Mouse (Mus musculus) heart, embryonic 14.5 days (tissue): ENCODE data around the gene Slc30a3. TPM values are rescaled to one million over a fixed set of nuclear protein-coding genes. Genes with fewer than 3 reads are reported as not detected.
"Not testable (repeated sequence)": the region's sequence is repeated elsewhere in the genome, so short reads cannot be mapped to it uniquely, and the experiment has no call there.

ENCODE experiments used
- ATAC-seq: fragments of 200-750 bp; cut with Nextera tagmentation; 2 replicates; pipeline ENCODE4 v1.8.0; 2017; ENCODE audit warnings: low read depth, moderate TSS enrichment; ENCODE audit not compliant: insufficient number of reproducible peaks, insufficient read depth, low FRiP score
- H3K27ac ChIP-seq, 2 experiments: fragments of 200-500 bp in 1 of 2; fragments of 300-500 bp in 1 of 2; sonication (generic) in 1 of 2; replicated peaks in 1 of 2; 2 replicates each; pipeline ENCODE4 v1.5.1; 2012 to 2014; ENCODE audit warnings: low read depth in 2 of 2, low read length in 2 of 2, control low read depth in 1 of 2, mild to moderate bottlenecking in 1 of 2, mixed read lengths in 1 of 2; ENCODE audit not compliant: control insufficient read depth in 1 of 2, insufficient read depth in 1 of 2
- H3K27me3 ChIP-seq: fragments of 300-500 bp; sonication (generic); 2 replicates; pipeline ENCODE4 v1.6.1; 2014; ENCODE audit warnings: mild to moderate bottlenecking, low read length, control low read depth; ENCODE audit not compliant: control insufficient read depth, insufficient read depth
- H3K36me3 ChIP-seq: fragments of 300-500 bp; sonication (generic); 2 replicates; pipeline ENCODE4 v1.6.1; 2014; ENCODE audit warnings: mild to moderate bottlenecking, control low read depth, low read length, mixed read lengths; ENCODE audit not compliant: control insufficient read depth, insufficient read depth
- H3K4me1 ChIP-seq, 2 experiments: fragments of 200-500 bp in 1 of 2; fragments of 300-500 bp in 1 of 2; sonication (generic) in 1 of 2; 2 replicates each; pipeline ENCODE4 v1.6.1; 2012 to 2014; ENCODE audit warnings: low read length in 2 of 2, control low read depth in 1 of 2, mixed read lengths in 1 of 2; ENCODE audit not compliant: control insufficient read depth in 2 of 2, insufficient read depth in 2 of 2
- H3K4me2 ChIP-seq: fragments of 300-500 bp; sonication (generic); 2 replicates; pipeline ENCODE4 v1.6.1; 2014; ENCODE audit warnings: mild to moderate bottlenecking, low read length
- H3K4me3 ChIP-seq, 2 experiments: fragments of 200-500 bp in 1 of 2; fragments of 300-500 bp in 1 of 2; sonication (generic) in 1 of 2; 2 replicates each; pipeline ENCODE4 v1.5.1; 2012 to 2014; ENCODE audit warnings: low read length in 2 of 2, mild to moderate bottlenecking in 2 of 2, control low read depth in 1 of 2, low read depth in 1 of 2, moderate library complexity in 1 of 2; ENCODE audit not compliant: control insufficient read depth in 1 of 2, insufficient read depth in 1 of 2
- H3K9ac ChIP-seq: fragments of 300-500 bp; sonication (generic); 2 replicates; pipeline ENCODE4 v1.6.1; 2014; ENCODE audit warnings: mild to moderate bottlenecking, low read length
- H3K9me3 ChIP-seq: fragments of 300-500 bp; sonication (generic); 2 replicates; pipeline ENCODE4 v1.6.1; 2016; ENCODE audit warnings: low read length, control low read depth; ENCODE audit not compliant: control insufficient read depth
- WGBS: fragments of 180-500 bp; shearing (Covaris S2); extraction: QIAGEN DNeasy Blood & Tissue Kit; methylation state at CpG from one replicate; pipeline ENCODE4 v1.1.7; 2014; 5-methylcytosine and 5-hydroxymethylcytosine counted together
- polyA plus RNA-seq: library from polyadenylated mRNA; unstranded; fragments of >200 nt; fragmentation: Nextera tagmentation; extraction: Ambion mirVana; gene quantifications from 2 replicates; pipeline ENCODE4 v1.2.1, GENCODE M21; 2014

The Slc30a3 gene
- polyA plus RNA-seq, 1 experiment from 2014 or later = 0.43 TPM

- Histone ChIP-seq H3K27me3 (no peaks in the 10 kb centered on the region), H3K27ac (no peak overlapping the region), H3K9me3 (no peaks in the 10 kb centered on the region), H3K9ac (peak overlapping the region; percentile 92), H3K4me3 (peak overlapping the region in 1 of 2 experiments; percentile 74; a peak in 2 of 4 replicates), H3K4me1 (0 out of 4 replicates have a peak, but pooled peaks cover 0 to 5% of the 10 kb centered on the region in 2 experiments), H3K4me2 (peak overlapping the region; percentile 89), H3K36me3 (peaks cover 22% of the 10 kb centered on the region)
- WGBS = 80% methylated on average over 5 of the region's 5 CpGs
- no peak for ATAC-seq
Measured at GRCm38 (mm10) chr5:31047074-31047473, 61.0 kb downstream of the Slc30a3 start.

DNA sequence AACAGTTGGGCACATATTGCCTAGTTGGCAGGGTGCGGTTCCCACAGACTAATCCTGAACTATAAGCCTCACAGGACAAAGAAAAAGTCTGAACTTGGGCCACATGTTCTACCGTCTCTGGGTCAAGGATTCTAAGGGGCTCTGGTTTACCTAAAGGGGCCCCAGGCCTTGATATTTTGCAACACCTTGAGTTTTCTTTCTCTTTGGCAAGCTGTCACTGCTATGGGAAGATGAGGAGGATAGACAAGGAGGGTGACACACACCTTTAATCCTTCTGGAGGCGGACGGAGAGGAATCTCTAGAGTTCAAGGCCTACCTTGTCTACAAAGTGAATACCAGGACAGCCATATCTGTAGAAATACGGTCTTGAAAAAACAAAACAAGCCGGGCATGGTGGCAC lies 61.6 kb downstream of the Slc30a3 start:
- Histone ChIP-seq H3K9me3 (no peaks in the 10 kb centered on the region), H3K9ac (no peak overlapping the region), H3K4me2 (no peak overlapping the region), H3K36me3 (peaks cover 25% of the 10 kb centered on the region), H3K4me1 (0 out of 4 replicates have a peak, but pooled peaks cover 0 to 5% of the 10 kb centered on the region in 2 experiments), H3K27ac (no peak overlapping the region), H3K4me3 (no peak overlapping the region), H3K27me3 (no peaks in the 10 kb centered on the region)
- WGBS = 89% methylated on average over 6 of the region's 6 CpGs
- ATAC-seq = no peak

- no peak overlapping the region for H3K4me2 ChIP-seq
- 83% methylated on average over 7 of the region's 7 CpGs for WGBS
Measured at GRCm38 (mm10) chr5:31038171-31038845, 69.7 kb downstream of the Slc30a3 start.

GRCm38 (mm10) chr5:31036556-31036955 lies 71.5 kb downstream of the Slc30a3 start:
- not testable (repeated sequence) for ATAC-seq, H3K4me2 ChIP-seq, H3K4me1 ChIP-seq, H3K9me3 ChIP-seq, H3K27ac ChIP-seq, H3K27me3 ChIP-seq, H3K9ac ChIP-seq, H3K4me3 ChIP-seq
- peaks cover 31% of the 10 kb centered on the region for H3K36me3 ChIP-seq
- WGBS = 80% methylated on average over 11 of the region's 11 CpGs

More at GRCm38 (mm10) chr5:31038171-31038845, 69.7 kb downstream of the Slc30a3 start:
- H3K4me3 ChIP-seq = no peak overlapping the region
- no peaks in the 10 kb centered on the region for H3K9me3 ChIP-seq
- no peak overlapping the region for H3K9ac ChIP-seq
- no peak for ATAC-seq
- no peaks in the 10 kb centered on the region for H3K27me3 ChIP-seq
- H3K36me3 ChIP-seq = peaks cover 47% of the 10 kb centered on the region
- peaks cover 2 to 4% of the 10 kb centered on the region in 2 experiments; a peak in 1 of 4 replicates for H3K4me1 ChIP-seq
- H3K27ac ChIP-seq = no peak overlapping the region

Other genes with a start within 250 kb of the Slc30a3 start
- gene Tmem214, start 240.2 kb downstream of the Slc30a3 start, polyA plus RNA-seq = 43.7 and 48.6 TPM in 2 replicates
- 10.5 and 10.8 TPM in 2 replicates for gene Agbl5, start 219.5 kb downstream of the Slc30a3 start, polyA plus RNA-seq
- 437 and 480 TPM in 2 replicates for gene Ost4, start 200.4 kb downstream of the Slc30a3 start, polyA plus RNA-seq
- gene Emilin1, start 194.8 kb downstream of the Slc30a3 start, polyA plus RNA-seq = 91.8 and 108 TPM in 2 replicates
- 9.7 and 12.1 TPM in 2 replicates for gene Khk, start 186.8 kb downstream of the Slc30a3 start, polyA plus RNA-seq
- 2.0 and 3.8 TPM in 2 replicates for gene Cgref1, start 162.6 kb downstream of the Slc30a3 start, polyA plus RNA-seq
- 49.7 and 59.5 TPM in 2 replicates for gene Preb, start 147.9 kb downstream of the Slc30a3 start, polyA plus RNA-seq
- gene Tcf23, start 139.6 kb downstream of the Slc30a3 start, polyA plus RNA-seq = 0.07 and 0.15 TPM in 2 replicates
- gene Atraid, start 59.9 kb downstream of the Slc30a3 start, polyA plus RNA-seq = 142 and 156 TPM in 2 replicates
- 6.5 and 7.2 TPM in 2 replicates for gene Slc5a6, start 59.3 kb downstream of the Slc30a3 start, polyA plus RNA-seq
- 13.3 and 14.3 TPM in 2 replicates for gene Cad, start 53.5 kb downstream of the Slc30a3 start, polyA plus RNA-seq
- gene Dnajc5g, start 2.0 kb downstream of the Slc30a3 start, polyA plus RNA-seq = not detected in 2 replicates
- gene Trim54, start 8.5 kb upstream of the Slc30a3 start, polyA plus RNA-seq = 7.0 and 9.3 TPM in 2 replicates
- not detected in 2 replicates for gene Ucn, start 30.6 kb upstream of the Slc30a3 start, polyA plus RNA-seq
- 98.9 and 111 TPM in 2 replicates for gene Mpv17, start 46.0 kb upstream of the Slc30a3 start, polyA plus RNA-seq
- gene Gm29609, start 71.7 kb upstream of the Slc30a3 start, polyA plus RNA-seq = 1.1 and 2.0 TPM in 2 replicates
- gene Gtf3c2, start 71.9 kb upstream of the Slc30a3 start, polyA plus RNA-seq = 39.9 and 42.6 TPM in 2 replicates
- gene Snx17, start 85.0 kb upstream of the Slc30a3 start, polyA plus RNA-seq = 118 and 120 TPM in 2 replicates
- 50.7 and 52.5 TPM in 2 replicates for gene Eif2b4, start 85.2 kb upstream of the Slc30a3 start, polyA plus RNA-seq
- gene Zfp513, start 94.1 kb upstream of the Slc30a3 start, polyA plus RNA-seq = 3.3 and 4.3 TPM in 2 replicates
- gene Ppm1g, start 112.5 kb upstream of the Slc30a3 start, polyA plus RNA-seq = 85.4 and 91.1 TPM in 2 replicates
- 124 and 125 TPM in 2 replicates for gene Nrbp1, start 132.6 kb upstream of the Slc30a3 start, polyA plus RNA-seq
- gene Gm9970, start 133.0 kb upstream of the Slc30a3 start, polyA plus RNA-seq = 0.41 and 1.1 TPM in 2 replicates
- 4.8 and 5.4 TPM in 2 replicates for gene Krtcap3, start 143.5 kb upstream of the Slc30a3 start, polyA plus RNA-seq
- gene Ift172, start 182.9 kb upstream of the Slc30a3 start, polyA plus RNA-seq = 22.3 and 28.5 TPM in 2 replicates
- 21.7 and 22.8 TPM in 2 replicates for gene Fndc4, start 187.8 kb upstream of the Slc30a3 start, polyA plus RNA-seq
- not detected in 2 replicates for gene Gckr, start 189.2 kb upstream of the Slc30a3 start, polyA plus RNA-seq